Mouse (Mus musculus) WW6 (cell line): ENCODE data around the gene Kit.

Experiments used
- DNase-seq: peaks from one replicate; pipeline ENCODE4 v3.0.0-alpha.2; 2013; ENCODE audit warnings: low read depth, low spot score

The Kit gene

DNA sequence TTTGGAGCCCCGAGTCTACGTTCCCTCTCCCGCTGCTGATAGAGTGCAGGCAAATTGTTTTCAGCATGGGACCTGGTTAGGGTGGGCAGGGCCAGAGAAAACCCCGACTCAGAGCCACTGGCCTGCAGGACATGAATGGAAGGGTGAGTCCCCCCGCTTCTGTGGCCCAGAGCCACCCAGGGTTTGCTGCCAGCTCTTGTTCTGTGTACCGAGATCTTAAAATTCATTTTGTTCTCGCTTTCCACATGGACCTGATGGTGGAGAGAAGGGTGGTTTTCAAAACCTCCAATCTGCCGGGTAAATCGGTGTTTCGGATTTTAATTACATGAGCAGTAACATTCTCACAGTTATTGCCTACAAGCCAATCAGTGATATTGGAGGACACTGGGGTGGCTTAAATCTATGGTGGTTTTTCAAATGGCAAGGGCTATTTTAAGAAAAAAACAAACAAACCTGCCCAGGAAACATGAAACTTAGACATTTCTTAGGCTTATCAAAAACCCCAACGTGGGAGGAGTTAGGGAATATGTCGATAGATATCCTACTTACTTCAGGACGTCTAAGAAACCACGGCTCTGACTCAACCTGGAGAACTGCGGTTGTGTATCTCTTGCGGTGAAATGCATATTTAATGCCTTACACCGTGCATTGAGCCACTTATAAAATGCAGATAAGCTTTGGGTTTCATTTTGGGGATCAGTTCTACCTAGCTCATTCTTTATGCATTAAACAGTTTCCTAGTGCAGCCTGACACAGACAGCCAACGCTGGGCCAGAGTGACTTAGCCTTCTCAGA is 58.3 kb downstream of the Kit start:
- no peak for DNase-seq

DNA sequence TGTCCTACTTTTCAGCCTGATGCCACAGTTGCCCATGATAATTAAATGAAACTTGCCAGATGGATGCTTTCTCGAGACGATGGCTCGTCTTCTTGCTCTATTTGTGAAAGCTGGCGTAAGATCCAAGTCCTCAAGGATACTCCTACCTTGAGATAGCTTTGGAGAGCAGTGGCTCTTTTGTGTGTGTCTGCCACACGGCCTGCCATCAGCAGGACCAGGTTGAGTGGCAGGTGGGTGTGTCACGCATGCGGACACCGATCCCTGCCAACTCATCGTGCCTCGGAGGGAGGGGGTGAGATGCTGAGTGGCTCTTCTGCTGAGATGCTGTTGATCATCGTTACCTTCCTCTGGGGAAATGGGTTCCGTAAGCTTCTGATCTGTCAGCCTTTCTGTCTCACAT is 60.7 kb downstream of the Kit start:
- no peak for DNase-seq

- DNase-seq: no peak
These were observed 65.9 kb downstream of the Kit start for GRCm38 (mm10) chr5:75640637-75641036.

GRCm38 (mm10) chr5:75647046-75647445 is 72.3 kb downstream of the Kit start:
- DNase-seq: no peak

DNA sequence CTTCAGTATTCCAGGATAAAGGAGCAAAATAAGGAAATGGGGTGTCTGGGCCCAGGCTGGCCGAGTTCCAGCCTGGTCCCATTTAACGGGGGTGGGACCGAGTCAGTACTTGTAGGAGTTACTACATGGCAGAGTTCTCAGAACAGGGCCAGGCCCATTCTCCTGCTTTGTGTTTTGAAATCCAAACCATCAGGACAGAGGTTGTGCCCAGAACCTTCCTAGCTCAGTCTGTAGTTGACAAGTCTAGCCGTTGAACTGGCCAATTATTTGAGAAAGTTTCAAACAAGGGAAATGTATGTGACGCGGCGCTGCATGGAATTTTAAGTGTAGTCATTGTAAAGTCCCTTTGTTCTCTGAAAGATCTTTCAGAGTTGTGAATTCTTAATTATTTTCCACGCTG is 75.8 kb downstream of the Kit start:
- no peak for DNase-seq

DNA sequence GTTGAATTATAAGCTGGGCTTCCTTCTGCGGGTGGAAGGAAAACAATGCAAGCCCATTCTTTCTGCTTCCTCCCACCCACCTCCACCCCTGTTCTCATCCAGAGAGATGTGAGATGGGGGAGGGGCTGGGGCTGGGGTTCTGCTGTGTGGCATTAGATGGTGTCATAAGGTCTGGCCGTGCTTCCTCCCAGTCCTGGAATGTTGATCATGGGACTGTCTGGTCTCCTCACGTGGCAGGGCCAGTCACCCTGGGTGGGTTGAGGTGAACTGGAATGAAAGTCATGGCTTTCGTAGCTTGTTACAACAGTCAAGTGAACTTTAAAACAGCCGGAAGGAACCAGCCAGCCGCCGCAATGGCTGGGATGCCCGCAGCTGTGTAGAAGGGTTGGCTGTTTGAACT is 78.7 kb downstream of the Kit start:
- DNase-seq: no peak

DNA sequence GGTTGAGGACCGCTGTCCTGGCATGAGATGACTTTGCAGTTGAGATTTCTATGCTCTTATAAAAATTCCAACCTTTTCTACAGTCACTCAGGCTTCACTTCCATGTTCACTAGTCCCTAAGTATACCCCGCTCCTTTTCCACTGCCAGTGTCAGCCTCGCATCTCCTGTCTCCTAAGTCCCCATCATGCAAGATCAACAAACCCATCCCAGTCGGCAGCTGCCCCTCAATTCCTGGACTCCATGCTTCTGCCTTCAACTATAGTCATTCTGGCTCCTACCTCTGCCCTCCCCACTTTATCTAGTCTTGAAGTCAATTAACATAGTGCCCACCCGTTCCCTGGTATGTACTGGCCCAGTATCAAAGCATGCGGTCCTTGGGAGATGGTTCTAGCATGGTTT is 83.9 kb downstream of the Kit start:
- DNase-seq: no peak

GRCm38 (mm10) chr5:75660342-75660741 is 85.6 kb downstream of the Kit start:
- DNase-seq: no peak

GRCm38 (mm10) chr5:75662466-75662865 is 87.8 kb downstream of the Kit start:
- DNase-seq: no peak

DNA sequence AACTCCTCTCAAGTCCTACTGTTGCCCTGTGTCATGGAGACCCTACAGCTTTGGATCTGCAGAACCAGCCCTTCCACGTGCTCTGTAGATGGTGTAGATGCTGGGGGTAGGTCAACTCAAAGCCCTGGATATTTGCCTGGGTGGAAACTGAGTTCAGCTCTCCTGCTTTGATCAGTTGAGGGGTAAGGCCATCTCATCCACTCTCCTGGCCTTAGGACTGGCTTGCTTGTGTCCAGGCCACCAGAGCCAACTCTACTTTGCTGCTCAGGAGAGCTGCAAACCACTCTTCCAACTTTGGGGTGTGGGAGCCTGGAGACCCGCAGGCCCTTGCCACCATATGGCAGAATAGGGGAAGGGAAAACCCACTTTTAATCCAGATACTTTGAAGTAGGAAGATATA is 89.1 kb downstream of the Kit start:
- no peak for DNase-seq

GRCm38 (mm10) chr5:75667083-75667482 is 92.4 kb downstream of the Kit start:
- no peak for DNase-seq

- DNase-seq: no peak
These were observed 96.5 kb downstream of the Kit start for GRCm38 (mm10) chr5:75671136-75671788.

GRCm38 (mm10) chr5:75676024-75676423 is 101.3 kb downstream of the Kit start:
- no peak for DNase-seq

DNA sequence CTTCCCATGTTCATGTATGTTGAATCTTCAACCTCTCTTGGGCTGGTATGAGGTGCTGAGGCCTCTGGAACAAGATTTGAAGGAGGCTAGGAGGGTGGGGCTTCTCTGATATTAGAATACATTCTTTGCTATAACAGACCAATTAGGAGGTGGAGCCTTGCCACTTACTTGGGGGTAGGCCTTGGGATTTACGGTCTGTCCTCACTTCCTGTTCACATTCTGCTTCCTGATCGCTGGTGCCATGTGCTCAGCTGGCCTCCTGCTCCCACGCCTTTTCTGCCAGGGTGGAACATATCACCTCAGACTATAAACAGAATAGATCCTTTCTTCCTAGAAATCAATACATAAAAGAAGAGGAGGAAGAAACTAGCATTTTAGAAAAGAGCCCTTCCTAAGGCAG is 105.2 kb downstream of the Kit start:
- no peak for DNase-seq

- DNase-seq: no peak
These were observed 120.6 kb downstream of the Kit start for GRCm38 (mm10) chr5:75695162-75695809.

DNA sequence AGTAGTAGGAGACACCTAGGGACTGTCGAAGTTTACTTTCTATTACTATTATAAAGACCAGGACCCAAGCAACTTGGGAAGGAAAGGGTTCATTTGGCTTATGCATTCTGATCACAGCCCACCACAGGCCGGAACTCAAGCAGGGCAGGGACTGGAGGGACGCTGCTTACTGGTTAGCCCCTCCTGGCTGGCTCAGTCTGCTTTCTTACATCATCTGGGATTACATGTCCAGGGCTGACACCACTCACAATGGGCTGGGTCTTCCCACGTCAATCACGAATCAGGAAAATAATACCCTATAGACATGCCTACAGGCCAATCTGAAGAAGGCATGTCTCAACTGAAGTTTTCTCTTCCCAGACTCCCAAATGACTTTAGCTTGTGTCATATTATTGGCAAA is 122.2 kb downstream of the Kit start:
- DNase-seq: no peak

GRCm38 (mm10) chr5:75698556-75698955 is 123.8 kb downstream of the Kit start:
- no peak for DNase-seq

DNA sequence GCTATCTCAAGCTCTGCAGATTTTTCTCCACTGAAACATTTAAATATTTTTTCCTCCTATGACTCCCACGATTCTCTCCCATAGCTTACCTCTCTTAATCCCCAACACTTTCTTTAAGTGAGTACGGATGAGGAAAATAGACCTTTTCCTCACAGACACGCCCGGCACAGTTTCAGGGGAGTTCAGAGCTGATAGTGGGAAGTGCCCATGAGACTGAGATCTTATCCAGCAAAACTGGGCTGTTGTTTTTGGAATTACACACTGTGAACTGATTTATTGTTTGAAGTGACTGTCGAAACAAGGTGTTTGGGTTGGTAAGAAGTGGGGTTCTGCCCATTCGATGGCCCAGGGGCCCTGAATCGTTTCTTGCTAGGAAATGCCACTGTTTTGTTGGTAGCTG is 124.4 kb downstream of the Kit start:
- no peak for DNase-seq

GRCm38 (mm10) chr5:75699516-75699915 is 124.8 kb downstream of the Kit start:
- DNase-seq: no peak

GRCm38 (mm10) chr5:75701662-75702061 is 126.9 kb downstream of the Kit start:
- DNase-seq: no peak

DNA sequence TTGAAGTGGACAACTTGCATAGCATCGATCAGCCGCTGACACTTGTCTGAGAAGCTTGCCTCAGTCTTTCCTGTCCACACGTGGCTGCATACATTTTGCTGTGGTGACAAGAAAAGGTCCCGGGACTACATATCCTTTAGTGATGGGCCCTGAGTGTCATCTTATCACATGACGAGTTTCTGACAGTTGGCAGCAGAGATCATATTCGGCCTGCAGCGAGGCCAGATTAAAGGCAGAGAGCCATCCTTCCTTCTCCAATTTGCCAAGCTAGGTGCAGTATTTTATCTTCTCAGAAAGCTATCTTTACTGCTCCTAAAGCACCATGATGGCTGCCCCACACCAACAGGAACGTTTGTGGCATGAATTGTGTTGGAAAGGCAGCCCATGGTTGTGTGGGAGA is 127.4 kb downstream of the Kit start:
- no peak for DNase-seq

DNA sequence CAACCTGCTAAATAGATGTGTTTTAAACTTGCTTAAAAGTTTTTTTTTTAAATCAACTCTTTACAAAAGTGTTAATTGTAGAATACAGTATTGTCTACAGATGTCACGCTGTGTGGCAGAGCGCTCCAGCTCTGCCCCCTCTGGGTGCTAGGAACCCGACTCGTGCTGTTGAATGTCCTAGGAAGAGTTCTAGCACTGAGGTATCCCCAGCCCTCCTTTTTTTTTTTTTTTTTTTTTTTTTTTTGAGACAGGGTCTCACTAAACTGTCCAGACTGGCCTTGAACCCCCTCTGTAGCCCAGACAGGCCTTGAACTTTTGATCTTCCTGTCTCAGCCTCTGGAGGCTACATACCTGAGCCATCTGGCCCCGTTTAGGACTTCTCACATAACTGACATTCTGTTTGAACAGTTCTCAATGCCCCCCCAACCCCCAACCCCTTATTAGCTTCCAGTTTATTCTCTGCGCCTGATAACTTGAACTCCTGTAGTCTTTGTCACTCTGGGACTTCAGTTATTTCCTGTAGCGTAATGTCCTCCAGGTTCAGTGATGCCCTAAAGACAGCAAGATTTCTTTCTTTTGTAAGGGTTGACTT is 130.0 kb downstream of the Kit start:
- no peak for DNase-seq

DNA sequence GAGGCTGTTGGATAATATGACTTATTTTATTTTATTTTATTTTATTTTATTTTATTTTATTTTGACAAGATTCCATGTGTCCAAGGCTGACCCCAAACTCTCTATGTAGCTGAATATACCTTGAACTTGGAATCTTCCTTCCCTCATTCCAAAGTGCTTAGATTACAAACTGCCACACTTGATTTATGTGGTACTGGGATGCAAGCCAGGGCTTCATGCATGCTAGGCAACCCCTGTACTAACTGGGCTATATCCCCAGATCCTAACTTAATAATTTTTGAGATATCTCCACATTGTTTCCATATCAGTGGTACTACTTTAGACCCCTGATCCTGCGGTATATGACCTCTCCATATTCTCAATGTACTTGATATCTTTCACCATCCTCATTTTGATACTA is 130.7 kb downstream of the Kit start:
- no peak for DNase-seq
